Mouse (Mus musculus) myocyte (in vitro differentiated cells): ENCODE measurements around the gene Aars2. TPM values are rescaled to one million over a fixed set of nuclear protein-coding genes. Genes with fewer than 3 reads are reported as not detected.

Experiments used
- H3K27me3 ChIP-seq: one replicate; pipeline ENCODE4 v1.6.1; 2011; ENCODE audit not compliant: control insufficient read depth, insufficient read depth, insufficient read length
- H3K36me3 ChIP-seq: one replicate; pipeline ENCODE4 v1.6.1; 2011; ENCODE audit not compliant: control insufficient read depth, insufficient read depth
- H3K4me2 ChIP-seq: one replicate; pipeline ENCODE4 v1.6.1; 2011; ENCODE audit warnings: low read depth, control low read depth
- H3K4me3 ChIP-seq: one replicate; pipeline ENCODE4 v1.5.1; 2011; ENCODE audit warnings: mild to moderate bottlenecking, control low read depth, moderate library complexity
- H3K79me2 ChIP-seq: one replicate; pipeline ENCODE4 v1.6.1; 2011; ENCODE audit not compliant: control insufficient read depth, insufficient read depth
- H3ac ChIP-seq: one replicate; pipeline ENCODE4 v1.6.1; 2011; ENCODE audit not compliant: control insufficient read depth, insufficient read length
- CEBPB ChIP-seq: IDR thresholded peaks from 2 replicates; pipeline ENCODE4 v1.6.1; 2011; ENCODE audit warnings: mild to moderate bottlenecking, moderate library complexity; ENCODE audit not compliant: poor library complexity, insufficient read depth, severe bottlenecking
- E2F4 ChIP-seq: IDR thresholded peaks from one replicate; pipeline ENCODE4 v1.6.1; 2011; ENCODE audit warnings: mild to moderate bottlenecking, control low read depth, moderate library complexity; ENCODE audit not compliant: insufficient read depth
- MAX ChIP-seq: IDR thresholded peaks from one replicate; pipeline ENCODE4 v1.6.1; 2011; ENCODE audit warnings: low read depth, mild to moderate bottlenecking, control low read depth
- MYOD1 ChIP-seq, 3 experiments: IDR thresholded peaks; one replicate each; pipeline ENCODE4 v1.6.1; 2011; ENCODE audit warnings: control low read depth in 2 of 3, low read depth in 2 of 3, mild to moderate bottlenecking in 2 of 3, moderate library complexity in 1 of 3; ENCODE audit not compliant: insufficient read length in 2 of 3, control insufficient read depth in 1 of 3
- MYOG ChIP-seq, 3 experiments: IDR thresholded peaks; one replicate each; pipeline ENCODE4 v1.6.1; 2011; ENCODE audit warnings: control low read depth in 2 of 3, low read depth in 2 of 3, mild to moderate bottlenecking in 2 of 3; ENCODE audit not compliant: insufficient read length in 2 of 3, control insufficient read depth in 1 of 3, insufficient read depth in 1 of 3
- POLR2A ChIP-seq: IDR thresholded peaks from one replicate; pipeline ENCODE4 v1.6.1; 2011; ENCODE audit warnings: low read depth, mild to moderate bottlenecking, control low read depth, moderate library complexity; ENCODE audit not compliant: insufficient read length
- POLR2AphosphoS2 ChIP-seq: IDR thresholded peaks from one replicate; pipeline ENCODE4 v1.6.1; 2011; ENCODE audit warnings: low read depth, control low read depth; ENCODE audit not compliant: insufficient read length
- REST ChIP-seq: IDR thresholded peaks from one replicate; pipeline ENCODE4 v1.6.1; 2011; ENCODE audit warnings: mild to moderate bottlenecking, control low read depth, moderate library complexity; ENCODE audit not compliant: insufficient read depth, insufficient read length
- SRF ChIP-seq: IDR thresholded peaks from one replicate; pipeline ENCODE4 v1.6.1; 2011; ENCODE audit warnings: low read depth; ENCODE audit not compliant: control insufficient read depth, insufficient read length
- TCF12 ChIP-seq: IDR thresholded peaks from one replicate; pipeline ENCODE4 v1.6.1; 2011; ENCODE audit warnings: mild to moderate bottlenecking, control low read depth; ENCODE audit not compliant: poor library complexity, insufficient read depth, severe bottlenecking
- TCF3 ChIP-seq: IDR thresholded peaks from one replicate; pipeline ENCODE4 v1.6.1; 2011; ENCODE audit warnings: low read depth, control low read depth; ENCODE audit not compliant: insufficient read length
- USF1 ChIP-seq: IDR thresholded peaks from one replicate; pipeline ENCODE4 v1.6.1; 2011; ENCODE audit warnings: low read depth, mild to moderate bottlenecking, control low read depth, moderate library complexity
- polyA plus RNA-seq: library from polyadenylated mRNA; unstranded; fragments of >200 nt; fragmentation: generic; extraction: Trizol; gene quantifications from one replicate; pipeline ENCODE4 v1.2.1, GENCODE M21; 2012; ENCODE audit warnings: missing spikeins

The Aars2 gene
- polyA plus RNA-seq, 1 experiment, result 15.5 TPM

- H3K4me3 ChIP-seq, result no peak overlapping the region
- H3K4me2 ChIP-seq, result no peak overlapping the region
- H3K79me2 ChIP-seq, result no peaks in the 10 kb centered on the region
- no peak overlapping the region for H3ac ChIP-seq
- H3K27me3 ChIP-seq, result peaks cover 39% of the 10 kb centered on the region
- TF ChIP-seq POLR2AphosphoS2 (no peak), SRF (no peak), REST (no peak), MAX (no peak), TCF3 (no peak), POLR2A (no peak), TCF12 (no peak)
- no peaks in the 10 kb centered on the region for H3K36me3 ChIP-seq
These were observed 43.6 kb downstream of the Aars2 start for GRCm38 (mm10) chr17:45550253-45550652.

- TF ChIP-seq MAX (no peak), REST (no peak), POLR2AphosphoS2 (no peak), TCF12 (no peak), TCF3 (no peak), MYOG (IDR thresholded peaks at IDR 0.05; ENCODE audit: control insufficient read depth in 1 of 3, insufficient read depth in 1 of 3, insufficient read length in 2 of 3, low read depth in 2 of 3) (no peak), POLR2A (no peak), E2F4 (no peak), MYOD1 (IDR thresholded peaks at IDR 0.05; ENCODE audit: control insufficient read depth in 1 of 3, insufficient read length in 2 of 3, low read depth in 2 of 3) (no peak), SRF (no peak), CEBPB (no peak), USF1 (no peak)
- peaks cover 32% of the 10 kb centered on the region for H3K27me3 ChIP-seq
These were observed 44.7 kb downstream of the Aars2 start for GRCm38 (mm10) chr17:45551249-45551796.

GRCm38 (mm10) chr17:45551816-45552451 is 45.3 kb downstream of the Aars2 start:
- H3K36me3 ChIP-seq, result no peaks in the 10 kb centered on the region
- no peak overlapping the region for H3K4me3 ChIP-seq
- H3ac ChIP-seq, result no peak overlapping the region
- no peaks in the 10 kb centered on the region for H3K79me2 ChIP-seq
- H3K27me3 ChIP-seq, result peaks cover 26% of the 10 kb centered on the region
- TF ChIP-seq SRF, result no peak
- no peak for TF ChIP-seq CEBPB
- peak; percentile 48 for TF ChIP-seq TCF12
- no peak for TF ChIP-seq TCF3
- no peak for TF ChIP-seq POLR2A
- TF ChIP-seq USF1, result no peak
- peak; percentile 86 to 94 (median 92) for TF ChIP-seq MYOD1 (IDR thresholded peaks at IDR 0.05; ENCODE audit: control insufficient read depth in 1 of 3, insufficient read length in 2 of 3, low read depth in 2 of 3)
- TF ChIP-seq POLR2AphosphoS2, result no peak
- TF ChIP-seq REST, result no peak
- TF ChIP-seq MYOG (IDR thresholded peaks at IDR 0.05; ENCODE audit: control insufficient read depth in 1 of 3, insufficient read depth in 1 of 3, insufficient read length in 2 of 3, low read depth in 2 of 3), result peak; percentile 45 to 79 (median 73)
- no peak for TF ChIP-seq MAX
- no peak overlapping the region for H3K4me2 ChIP-seq

More at GRCm38 (mm10) chr17:45551249-45551796, 44.7 kb downstream of the Aars2 start:
- Histone ChIP-seq H3ac (no peak overlapping the region), H3K79me2 (no peaks in the 10 kb centered on the region), H3K4me3 (no peak overlapping the region), H3K4me2 (no peak overlapping the region), H3K36me3 (no peaks in the 10 kb centered on the region)

DNA sequence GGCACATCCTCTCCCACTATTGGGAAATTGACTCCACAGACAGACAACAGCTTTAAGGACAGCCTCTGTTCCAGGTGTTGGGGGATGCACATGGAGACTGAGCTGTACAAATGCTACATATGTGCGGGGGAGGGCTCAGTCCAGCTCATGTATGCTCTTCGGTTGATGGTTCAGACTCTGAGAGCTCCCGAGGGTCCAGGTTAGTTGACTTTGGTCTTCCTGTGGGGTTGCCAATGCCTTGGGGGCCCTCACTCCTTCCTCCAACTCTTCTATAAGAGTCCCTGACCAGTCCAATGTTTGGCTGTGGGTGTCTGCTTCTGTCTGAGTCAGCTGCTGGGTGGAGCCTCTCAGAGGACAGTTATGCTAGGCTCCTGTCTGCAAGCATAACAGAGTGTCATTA is 46.4 kb downstream of the Aars2 start:
- no peaks in the 10 kb centered on the region for H3K36me3 ChIP-seq
- H3K4me3 ChIP-seq, result no peak overlapping the region
- no peak overlapping the region for H3ac ChIP-seq
- peaks cover 24% of the 10 kb centered on the region for H3K27me3 ChIP-seq
- TF ChIP-seq CEBPB, result no peak
- no peak for TF ChIP-seq MYOG (IDR thresholded peaks at IDR 0.05; ENCODE audit: control insufficient read depth in 1 of 3, insufficient read depth in 1 of 3, insufficient read length in 2 of 3, low read depth in 2 of 3)
- TF ChIP-seq TCF12, result no peak
- TF ChIP-seq MAX, result no peak
- no peak overlapping the region for H3K4me2 ChIP-seq
- H3K79me2 ChIP-seq, result no peaks in the 10 kb centered on the region

GRCm38 (mm10) chr17:45554420-45554819 is 47.8 kb downstream of the Aars2 start:
- H3ac ChIP-seq, result no peak overlapping the region
- no peak overlapping the region for H3K4me2 ChIP-seq
- H3K36me3 ChIP-seq, result no peaks in the 10 kb centered on the region
- peaks cover 10% of the 10 kb centered on the region for H3K27me3 ChIP-seq
- no peak overlapping the region for H3K4me3 ChIP-seq
- TF ChIP-seq SRF, result no peak
- no peaks in the 10 kb centered on the region for H3K79me2 ChIP-seq
